Mouse (Mus musculus) G1E (cell line): ENCODE measurements around the gene Gadd45a.

Experiments
- CTCF ChIP-seq: IDR thresholded peaks from 2 replicates; pipeline ENCODE4 v1.5.1; 2012; ENCODE audit warnings: low read depth, low read length, inconsistent platforms, mixed read lengths
- GATA1 ChIP-seq: IDR thresholded peaks from 2 replicates; pipeline ENCODE4 v1.6.1; 2012; ENCODE audit warnings: borderline replicate concordance, low read length, inconsistent platforms, mixed read lengths
- POLR2AphosphoS5 ChIP-seq: IDR thresholded peaks from 2 replicates; pipeline ENCODE4 v1.6.1; 2012; ENCODE audit warnings: low read depth, low read length, inconsistent platforms; ENCODE audit not compliant: insufficient replicate concordance

DNA sequence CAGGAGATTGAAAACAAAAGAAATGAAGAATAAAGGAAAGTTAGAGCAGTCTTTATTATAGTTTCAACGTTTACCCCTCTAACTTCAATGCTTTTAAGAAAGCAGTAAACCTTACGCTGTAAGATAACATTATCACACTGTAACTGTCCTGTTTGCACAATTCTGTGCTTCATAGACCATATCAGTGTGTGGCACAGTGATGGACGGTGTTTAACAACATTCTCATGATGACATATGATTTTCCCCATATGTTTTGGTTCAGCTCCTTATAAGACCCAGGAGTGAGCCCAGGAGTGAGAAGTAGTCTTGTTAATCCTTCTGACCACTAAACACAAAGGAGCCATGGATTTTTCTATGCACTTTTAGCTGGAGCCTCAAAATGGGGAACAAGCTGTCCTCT, 9.7 kb upstream of the Gadd45a start:
- no peak for TF ChIP-seq CTCF
- no peak for TF ChIP-seq GATA1
- TF ChIP-seq POLR2AphosphoS5 = no peak
